In the genomic region with DNA sequence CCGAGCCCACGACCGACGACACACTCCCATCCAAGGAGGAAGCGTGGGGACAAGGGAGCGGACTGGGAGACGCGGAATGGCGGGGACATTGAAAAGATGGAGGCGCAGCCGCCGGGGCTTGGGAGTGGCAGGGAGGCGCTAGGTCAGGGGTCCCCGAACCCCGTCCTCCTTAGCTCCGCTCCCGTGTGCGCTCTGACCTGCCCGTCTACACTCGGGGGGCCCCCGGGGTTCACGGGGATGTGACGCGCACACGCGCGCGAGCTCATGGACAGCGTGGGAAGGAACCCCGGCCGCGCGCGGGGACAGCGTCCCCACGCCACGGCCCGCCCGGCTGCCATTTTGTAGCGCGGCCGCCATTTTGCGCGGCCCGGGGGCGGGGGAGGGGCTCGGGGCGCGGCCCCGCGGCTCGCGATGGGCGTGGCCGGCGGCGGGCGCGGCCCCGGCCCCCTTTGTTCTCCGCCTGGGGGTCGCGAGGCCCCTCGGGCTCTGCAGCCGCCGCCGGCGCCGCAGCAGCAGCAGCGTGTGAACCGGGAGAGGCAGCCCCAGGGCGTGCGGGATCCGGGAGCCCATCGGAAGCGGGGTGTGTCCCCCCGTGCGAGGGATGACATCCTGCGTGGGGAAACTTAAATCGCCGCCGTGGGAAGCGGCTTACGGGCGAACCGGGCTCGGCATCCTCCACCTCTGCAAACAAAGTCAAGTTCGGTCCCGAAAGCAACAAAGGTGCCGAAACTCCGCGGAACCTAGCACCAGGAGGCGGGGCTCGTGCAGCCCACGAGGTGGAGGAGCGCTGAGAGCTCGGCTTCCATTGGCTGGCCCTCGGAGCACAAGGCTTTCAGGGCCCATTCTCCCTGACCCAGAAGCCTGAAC, we compare ENCODE assay signal across 8 mouse cellular contexts. TPM values are rescaled to one million over a fixed set of nuclear protein-coding genes. Genes with fewer than 3 reads are reported as not detected.
DNase-seq lines count a peak whose midpoint lies in the region; ATAC-seq and TF ChIP-seq lines count a peak whose summit lies in the region.

No protein-coding gene starts in this region.

- 0 out of 2 replicates have a peak, but pooled peaks cover 6% of the 10 kb centered on the region for H3K4me1 ChIP-seq in embryonic facial prominence, embryonic 14.5 days (ENCODE audit: control insufficient read depth, insufficient read depth, low read length)
- H3K4me1 ChIP-seq in kidney, embryonic 14.5 days (ENCODE audit: control insufficient read depth, insufficient read depth, low read length), result peaks cover 17% of the 10 kb centered on the region; the same call in 1 of the 2 replicates
- H3K4me1 ChIP-seq in limb, embryonic 15.5 days, result peaks cover 19% of the 10 kb centered on the region; the same call in 1 of the 2 replicates
- no peaks in the 10 kb centered on the region for H3K4me1 ChIP-seq in midbrain, postnatal 0 days (ENCODE audit: insufficient read depth, low read length)

- peak overlapping the region; percentile 100 for H3K27ac ChIP-seq in embryonic facial prominence, embryonic 14.5 days (replicated peaks; ENCODE audit: low read depth, low read length)
- H3K27ac ChIP-seq in kidney, embryonic 14.5 days (ENCODE audit: low read depth, low read length), result peak overlapping the region; percentile 100
- peak overlapping the region; percentile 100 for H3K27ac ChIP-seq in limb, embryonic 15.5 days
- peak overlapping the region; percentile 98 for H3K27ac ChIP-seq in midbrain, postnatal 0 days (ENCODE audit: low read depth, low read length)

- peak; percentile 92 for DNase-seq in 3T3-L1 (ENCODE audit: low read depth, low spot score)
- peak; percentile 64 to 76 for DNase-seq in adrenal gland, postnatal 4 days (ENCODE audit: low spot score in 2 of 2)
- peak; percentile 97 for DNase-seq in embryonic facial prominence, embryonic 14.5 days (ENCODE audit: low spot score)
- DNase-seq in heart, adult 9 months (ENCODE audit: low spot score in 2 of 2), result peak; percentile 86
- peak; percentile 94 for DNase-seq in midbrain, postnatal 0 days (ENCODE audit: low spot score)
- DNase-seq in spleen, postnatal 36 days (ENCODE audit: low spot score in 2 of 2), result peak; percentile 82 to 85

- H3K4me3 ChIP-seq in embryonic facial prominence, embryonic 14.5 days (ENCODE audit: low read depth, low read length), result peak overlapping the region; percentile 87
- peak overlapping the region; percentile 76 for H3K4me3 ChIP-seq in kidney, embryonic 14.5 days (ENCODE audit: low read length)
- peak overlapping the region; percentile 74 for H3K4me3 ChIP-seq in limb, embryonic 15.5 days
- peak overlapping the region; percentile 48 for H3K4me3 ChIP-seq in midbrain, postnatal 0 days (ENCODE audit: low read depth, low read length)

- H3K4me2 ChIP-seq in embryonic facial prominence, embryonic 14.5 days (ENCODE audit: low read depth, low read length), result peak overlapping the region; percentile 99
- peak overlapping the region; percentile 89 for H3K4me2 ChIP-seq in kidney, embryonic 14.5 days (replicated peaks; ENCODE audit: low read depth, low read length)
- H3K4me2 ChIP-seq in limb, embryonic 15.5 days, result peak overlapping the region; percentile 97
- H3K4me2 ChIP-seq in midbrain, postnatal 0 days (ENCODE audit: low read depth, low read length, poor library complexity, severe bottlenecking), result peak overlapping the region; percentile 52

- H3K27me3 ChIP-seq in embryonic facial prominence, embryonic 14.5 days (replicated peaks; ENCODE audit: control insufficient read depth, insufficient read depth, low read length), result no peaks in the 10 kb centered on the region
- no peaks in the 10 kb centered on the region for H3K27me3 ChIP-seq in kidney, embryonic 14.5 days (ENCODE audit: control insufficient read depth, insufficient read depth, low read length)
- H3K27me3 ChIP-seq in limb, embryonic 15.5 days, result no peaks in the 10 kb centered on the region
- H3K27me3 ChIP-seq in midbrain, postnatal 0 days (ENCODE audit: insufficient read depth, low read length), result no peaks in the 10 kb centered on the region

- under 1% methylated on average over 56 of the region's 98 CpGs for WGBS in embryonic facial prominence, embryonic 14.5 days
- WGBS in kidney, embryonic 14.5 days, result under 1% methylated on average over 83 of the region's 98 CpGs
- under 1% methylated on average over 71 of the region's 98 CpGs for WGBS in limb, embryonic 15.5 days
- under 1% methylated on average over 78 of the region's 98 CpGs for WGBS in midbrain, postnatal 0 days

- no peak for TF ChIP-seq CTCF in midbrain, postnatal 0 days (IDR thresholded peaks at IDR 0.05)

- peak overlapping the region; percentile 99 for H3K9ac ChIP-seq in embryonic facial prominence, embryonic 14.5 days (ENCODE audit: low read depth, low read length)
- H3K9ac ChIP-seq in kidney, embryonic 14.5 days (ENCODE audit: low read depth, low read length), result peak overlapping the region; percentile 96
- peak overlapping the region; percentile 90 for H3K9ac ChIP-seq in limb, embryonic 15.5 days
- peak overlapping the region; percentile 77 for H3K9ac ChIP-seq in midbrain, postnatal 0 days (replicated peaks; ENCODE audit: low read length, poor library complexity, severe bottlenecking)

- no peaks in the 10 kb centered on the region for H3K9me3 ChIP-seq in embryonic facial prominence, embryonic 14.5 days (ENCODE audit: control insufficient read depth, low read length)
- no peaks in the 10 kb centered on the region for H3K9me3 ChIP-seq in kidney, embryonic 14.5 days (ENCODE audit: control insufficient read depth, low read length)
- no peaks in the 10 kb centered on the region for H3K9me3 ChIP-seq in limb, embryonic 15.5 days
- no peaks in the 10 kb centered on the region for H3K9me3 ChIP-seq in midbrain, postnatal 0 days (ENCODE audit: low read length)

- peak; percentile 88 for ATAC-seq in embryonic facial prominence, embryonic 14.5 days (ENCODE audit: low read depth)
- peak; percentile 89 for ATAC-seq in kidney, embryonic 14.5 days (ENCODE audit: low FRiP score, low TSS enrichment)
- ATAC-seq in limb, embryonic 15.5 days (ENCODE audit: insufficient number of reproducible peaks, low FRiP score, low TSS enrichment, low read depth), result peak; percentile 81
- peak; percentile 88 for ATAC-seq in midbrain, postnatal 0 days (ENCODE audit: low FRiP score)

- no peaks in the 10 kb centered on the region for H3K36me3 ChIP-seq in embryonic facial prominence, embryonic 14.5 days (ENCODE audit: control insufficient read depth, insufficient read depth, low read length)
- no peaks in the 10 kb centered on the region for H3K36me3 ChIP-seq in kidney, embryonic 14.5 days (ENCODE audit: control insufficient read depth, insufficient read depth, low read length)
- H3K36me3 ChIP-seq in limb, embryonic 15.5 days, result no peaks in the 10 kb centered on the region
- no peaks in the 10 kb centered on the region for H3K36me3 ChIP-seq in midbrain, postnatal 0 days (ENCODE audit: insufficient read depth, low read length)

RNA-seq across cellular contexts. Expression of a gene that starts 8.2 kb away (rescaled TPM):
- total RNA-seq in adrenal gland, postnatal 4 days (2021), result 10 to 100 TPM; 57.4 to 67.8 TPM
- polyA plus RNA-seq in embryonic facial prominence, embryonic 14.5 days (2014; fragmentation: Nextera tagmentation; extraction: Ambion mirVana), result 9.4 and 12.5 TPM in 2 replicates
- polyA plus RNA-seq in kidney, embryonic 14.5 days (2014; fragmentation: Nextera tagmentation; extraction: Ambion mirVana), result 13.1 and 19.3 TPM in 2 replicates
- 7.2 and 9.0 TPM in 2 replicates for polyA plus RNA-seq in limb, embryonic 15.5 days (2015; fragmentation: Nextera tagmentation; extraction: Ambion mirVana)
- 20.0 and 23.2 TPM in 2 replicates for total RNA-seq in midbrain, postnatal 0 days (2014; rRNA removed)
- polyA plus RNA-seq in midbrain, postnatal 0 days (2015; fragmentation: Nextera tagmentation; extraction: Ambion mirVana), result 8.6 and 13.6 TPM in 2 replicates

RNA-seq across cellular contexts. Expression of a gene that starts 59.3 kb away (rescaled TPM):
- 10 to 100 TPM; 24.9 to 32.1 TPM for total RNA-seq in adrenal gland, postnatal 4 days (2021)
- polyA plus RNA-seq in embryonic facial prominence, embryonic 14.5 days (2014; fragmentation: Nextera tagmentation; extraction: Ambion mirVana), result 22.8 and 27.7 TPM in 2 replicates
- 49.4 and 71.3 TPM in 2 replicates for polyA plus RNA-seq in kidney, embryonic 14.5 days (2014; fragmentation: Nextera tagmentation; extraction: Ambion mirVana)
- polyA plus RNA-seq in limb, embryonic 15.5 days (2015; fragmentation: Nextera tagmentation; extraction: Ambion mirVana), result 27.1 and 29.3 TPM in 2 replicates
- 24.0 and 26.2 TPM in 2 replicates for total RNA-seq in midbrain, postnatal 0 days (2014; rRNA removed)
- polyA plus RNA-seq in midbrain, postnatal 0 days (2015; fragmentation: Nextera tagmentation; extraction: Ambion mirVana), result 23.1 and 24.1 TPM in 2 replicates

Comparison
In these comparisons a context has a peak if more than half of its experiments do, and no peak if none do; other contexts are left out.
1. Peak in every context shown above with its lines: DNase-seq, ATAC-seq, H3K4me3 ChIP-seq and H3K27ac ChIP-seq.